Mouse (Mus musculus) CH12.LX (cell line): ENCODE results near the gene Capn3. TPM values are rescaled to one million over a fixed set of nuclear protein-coding genes. Genes with fewer than 3 reads are reported as not detected.

Experiments used
- DNase-seq: peaks from one replicate; pipeline ENCODE4 v3.0.0-alpha.2; 2013; ENCODE audit errors: extremely low read depth
- H3K27ac ChIP-seq: 2 replicates; pipeline ENCODE4 v1.5.1; 2012; ENCODE audit warnings: low read depth, mild to moderate bottlenecking, control low read depth, moderate library complexity; ENCODE audit not compliant: insufficient read depth
- H3K27me3 ChIP-seq: replicated peaks from 2 replicates; pipeline ENCODE3; 2012; ENCODE audit warnings: inconsistent platforms
- H3K36me3 ChIP-seq, 2 experiments: replicated peaks in 1 of 2; 2 replicates each; pipeline versions ENCODE3 to v1.6.1; 2012; ENCODE audit warnings: inconsistent platforms in 1 of 2, low read length in 1 of 2, mild to moderate bottlenecking in 1 of 2, mixed read lengths in 1 of 2, moderate library complexity in 1 of 2; ENCODE audit not compliant: control insufficient read depth in 1 of 2, insufficient read depth in 1 of 2
- H3K4me1 ChIP-seq, 2 experiments: 2 replicates each; pipeline ENCODE4 v1.6.1; 2012; ENCODE audit warnings: inconsistent platforms in 1 of 2, moderate library complexity in 1 of 2; ENCODE audit not compliant: insufficient read depth in 2 of 2, control insufficient read depth in 1 of 2
- H3K4me2 ChIP-seq: 2 replicates; pipeline ENCODE4 v1.6.1; 2012; ENCODE audit warnings: low read depth, mild to moderate bottlenecking, control low read depth; ENCODE audit not compliant: poor library complexity, insufficient read depth, severe bottlenecking
- H3K4me3 ChIP-seq, 3 experiments: fragments of 150-350 bp in 1 of 3; sonication (generic) in 1 of 3; replicated peaks in 1 of 3; 2 replicates each; pipeline versions ENCODE3 to v1.5.1; 2011 to 2012; ENCODE audit warnings: low read depth in 2 of 3, low read length in 2 of 3, mild to moderate bottlenecking in 2 of 3, moderate library complexity in 2 of 3, control low read depth in 1 of 3, improper control_type of control experiment in 1 of 3, inconsistent platforms in 1 of 3, mixed read lengths in 1 of 3; ENCODE audit not compliant: poor library complexity in 1 of 3
- H3K79me2 ChIP-seq: replicated peaks from 2 replicates; pipeline ENCODE4 v1.6.1; 2012; ENCODE audit warnings: mild to moderate bottlenecking, moderate library complexity; ENCODE audit not compliant: control insufficient read depth, poor library complexity, insufficient read depth, severe bottlenecking; ENCODE audit errors: extremely low read depth
- H3K9ac ChIP-seq: 2 replicates; pipeline ENCODE4 v1.6.1; 2012; ENCODE audit warnings: low read depth, mild to moderate bottlenecking, control low read depth, moderate library complexity; ENCODE audit not compliant: insufficient read depth
- H3K9me3 ChIP-seq: replicated peaks from 2 replicates; pipeline ENCODE3; 2012; ENCODE audit warnings: low read length, inconsistent platforms, mixed read lengths
- CHD2 ChIP-seq: IDR thresholded peaks from 2 replicates; pipeline ENCODE4 v1.6.1; 2011; ENCODE audit warnings: low read length, improper control_type of control experiment
- dilution Hi-C: fragments of 300-500 bp; cut with MboI; formaldehyde crosslinking; loops from 2 replicates; pipeline ENCODE4 v1.14.3; 2020; ENCODE audit warnings: low sequenced_read_pairs; ENCODE audit not compliant: extremely low pct_unique_long_range_greater_than_20kb, extremely low pct_ligation_motif_present
- in situ Hi-C: fragments of 300-500 bp; cut with MboI; formaldehyde crosslinking; loops from 3 replicates; pipeline ENCODE4 v1.14.3; 2019; ENCODE audit warnings: low sequenced_read_pairs, low pct_ligation_motif_present, low pct_unique_long_range_greater_than_20kb, mixed read lengths
- polyA plus RNA-seq: library from polyadenylated mRNA; unstranded; fragments of >175 nt; gene quantifications from 2 replicates; pipeline ENCODE4 v1.2.1, GENCODE M21; 2012; ENCODE audit warnings: low read depth; ENCODE audit not compliant: insufficient read length
- total RNA-seq, 2 experiments: library from RNA; depleted of rRNA; stranded (reverse); fragments of 300-350 nt in 1 of 2; fragments of >200 nt in 1 of 2; gene quantifications; 2 replicates each; pipeline ENCODE4 v1.2.3; 2012 to 2014

The Capn3 gene
- total and polyA plus RNA-seq, 3 experiments: 3.2 to 7.4 (median 7.2) TPM

DNA sequence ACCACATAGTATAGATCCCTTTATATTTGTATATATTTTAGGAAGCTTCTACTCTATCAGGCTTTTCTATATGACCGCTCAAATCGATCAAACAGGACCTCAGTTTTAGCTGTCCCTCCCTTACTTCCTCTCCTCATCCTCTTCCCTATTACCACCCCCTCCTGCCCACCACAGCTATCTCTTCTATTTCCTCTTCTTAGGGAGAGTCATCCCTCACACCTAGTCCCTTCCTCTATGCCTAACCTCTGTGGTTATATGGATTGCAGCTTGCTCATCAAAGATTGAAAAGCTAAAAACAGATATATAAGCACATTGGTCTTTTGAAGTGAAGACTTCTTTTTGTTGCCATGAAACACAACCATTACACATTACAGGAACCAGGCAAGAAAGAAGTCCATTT is 88.9 kb downstream of the Capn3 start:
- in situ Hi-C loops: no loop called here
- H3K4me2 ChIP-seq: no peak overlapping the region
- TF ChIP-seq CHD2: no peak
- peaks cover 17 to 58% of the 10 kb centered on the region in 2 experiments for H3K36me3 ChIP-seq
- dilution Hi-C loops: no loop called here
- no peaks in the 10 kb centered on the region for H3K27me3 ChIP-seq
- no peak overlapping the region for H3K27ac ChIP-seq
- peaks cover 0 to 27% of the 10 kb centered on the region in 2 experiments; a peak in 2 of 4 replicates for H3K4me1 ChIP-seq
- H3K4me3 ChIP-seq: no peak overlapping the region
- peaks cover 6% of the 10 kb centered on the region; the same call in 1 of the 2 replicates for H3K79me2 ChIP-seq
- no peak for DNase-seq
- no peak overlapping the region for H3K9ac ChIP-seq
- H3K9me3 ChIP-seq: no peaks in the 10 kb centered on the region

Other genes starting within 250 kb of the Capn3 start
- gene Pla2g4e, start 210.7 kb upstream of the Capn3 start, total RNA-seq (2012; rRNA removed): not detected in 2 replicates
- gene Pla2g4e, start 210.7 kb upstream of the Capn3 start, total RNA-seq (2014; rRNA removed): not detected in 2 replicates
- gene Pla2g4e, start 210.7 kb upstream of the Capn3 start, polyA plus RNA-seq: not detected in 2 replicates
- gene Pla2g4d, start 166.8 kb upstream of the Capn3 start, total RNA-seq (2012; rRNA removed): not detected in 2 replicates
- gene Pla2g4d, start 166.8 kb upstream of the Capn3 start, total RNA-seq (2014; rRNA removed): not detected in 2 replicates
- gene Pla2g4d, start 166.8 kb upstream of the Capn3 start, polyA plus RNA-seq: not detected in 2 replicates
- 0.84 and 1.3 TPM in 2 replicates for gene Pla2g4f, start 141.9 kb upstream of the Capn3 start, total RNA-seq (2012; rRNA removed)
- gene Pla2g4f, start 141.9 kb upstream of the Capn3 start, total RNA-seq (2014; rRNA removed): not detected in 2 replicates
- gene Pla2g4f, start 141.9 kb upstream of the Capn3 start, polyA plus RNA-seq: 0.30 and 0.34 TPM in 2 replicates
- 38.9 and 41.8 TPM in 2 replicates for gene Vps39, start 102.9 kb upstream of the Capn3 start, total RNA-seq (2012; rRNA removed)
- 16.0 and 33.7 TPM in 2 replicates for gene Vps39, start 102.9 kb upstream of the Capn3 start, total RNA-seq (2014; rRNA removed)
- gene Vps39, start 102.9 kb upstream of the Capn3 start, polyA plus RNA-seq: 21.3 and 30.6 TPM in 2 replicates
- 6.7 and 9.6 TPM in 2 replicates for gene Ganc, start 52.1 kb upstream of the Capn3 start, total RNA-seq (2012; rRNA removed)
- gene Ganc, start 52.1 kb upstream of the Capn3 start, total RNA-seq (2014; rRNA removed): 9.5 and 10.1 TPM in 2 replicates
- 7.0 and 10.8 TPM in 2 replicates for gene Ganc, start 52.1 kb upstream of the Capn3 start, polyA plus RNA-seq
- gene Tmem87a, start 51.9 kb upstream of the Capn3 start, total RNA-seq (2012; rRNA removed): 26.0 and 27.3 TPM in 2 replicates
- 43.5 and 48.9 TPM in 2 replicates for gene Tmem87a, start 51.9 kb upstream of the Capn3 start, total RNA-seq (2014; rRNA removed)
- gene Tmem87a, start 51.9 kb upstream of the Capn3 start, polyA plus RNA-seq: 28.5 and 30.5 TPM in 2 replicates
- 89.4 and 93.8 TPM in 2 replicates for gene Zfp106, start 107.8 kb downstream of the Capn3 start, total RNA-seq (2012; rRNA removed)
- gene Zfp106, start 107.8 kb downstream of the Capn3 start, total RNA-seq (2014; rRNA removed): 113 and 130 TPM in 2 replicates
- gene Zfp106, start 107.8 kb downstream of the Capn3 start, polyA plus RNA-seq: 183 and 203 TPM in 2 replicates
- 15.9 and 20.5 TPM in 2 replicates for gene Snap23, start 111.7 kb downstream of the Capn3 start, total RNA-seq (2012; rRNA removed)
- gene Snap23, start 111.7 kb downstream of the Capn3 start, total RNA-seq (2014; rRNA removed): 23.0 and 25.3 TPM in 2 replicates
- gene Snap23, start 111.7 kb downstream of the Capn3 start, polyA plus RNA-seq: 35.8 and 44.5 TPM in 2 replicates
- 12.8 and 15.4 TPM in 2 replicates for gene Haus2, start 153.4 kb downstream of the Capn3 start, total RNA-seq (2012; rRNA removed)
- gene Haus2, start 153.4 kb downstream of the Capn3 start, total RNA-seq (2014; rRNA removed): 37.8 and 41.4 TPM in 2 replicates
- gene Haus2, start 153.4 kb downstream of the Capn3 start, polyA plus RNA-seq: 18.2 and 21.0 TPM in 2 replicates
- 8.9 and 9.1 TPM in 2 replicates for gene Lrrc57, start 153.5 kb downstream of the Capn3 start, total RNA-seq (2012; rRNA removed)
- 15.6 and 18.8 TPM in 2 replicates for gene Lrrc57, start 153.5 kb downstream of the Capn3 start, total RNA-seq (2014; rRNA removed)
- 10.3 and 10.5 TPM in 2 replicates for gene Lrrc57, start 153.5 kb downstream of the Capn3 start, polyA plus RNA-seq
- 0.67 and 0.81 TPM in 2 replicates for gene Stard9, start 173.1 kb downstream of the Capn3 start, total RNA-seq (2012; rRNA removed)
- 0.16 and 0.23 TPM in 2 replicates for gene Stard9, start 173.1 kb downstream of the Capn3 start, total RNA-seq (2014; rRNA removed)
- 0.76 and 1.1 TPM in 2 replicates for gene Stard9, start 173.1 kb downstream of the Capn3 start, polyA plus RNA-seq